9 mouse cellular contexts compared by ENCODE assay signal in the genomic region with DNA sequence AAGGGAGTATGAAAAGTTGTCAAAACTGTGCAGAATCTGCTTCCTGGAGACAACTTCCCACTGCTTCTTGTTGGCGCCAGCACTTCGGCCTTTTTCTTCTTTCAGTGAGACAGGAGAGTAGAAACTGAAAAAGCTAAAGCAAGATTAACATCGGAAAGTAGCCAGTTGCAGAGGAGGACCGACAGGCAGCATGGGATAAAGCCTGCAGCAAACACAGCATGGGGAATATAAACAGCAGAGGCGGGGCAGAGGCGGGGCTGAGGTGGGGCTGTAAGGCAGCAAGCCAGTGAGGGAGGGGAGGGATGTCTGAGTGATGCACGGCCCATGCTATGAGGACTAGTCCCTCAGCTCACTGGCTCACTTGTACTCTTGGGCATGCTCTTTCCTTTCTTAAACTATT.
A peak's percentile ranks its signal among the peaks of the same experiment; 100 is the strongest.
DNase-seq lines count a peak whose midpoint lies in the region; ATAC-seq lines count a peak whose summit lies in the region.
"Had no signal": no experiment of that assay in that cellular context is flagged by ENCODE, and none has a peak within 500 bp of the region (broad histone marks: within the 10 kb centered on the region; RNA-seq: fewer than 3 reads in every experiment).

No protein-coding gene starts in this region.

- H3K9me3 ChIP-seq in heart, embryonic 13.5 days, result no peaks in the 10 kb centered on the region

- no peak for DNase-seq in heart, postnatal 36 days
- DNase-seq in ovary, postnatal 36 days (ENCODE audit: low spot score), result peak; percentile 31
- no peak for DNase-seq in ovary, postnatal 14 days (ENCODE audit: low spot score)
- peak; percentile 13 to 39 for DNase-seq in kidney, postnatal 36 days
- peak; percentile 16 to 45 for DNase-seq in right cerebral cortex, postnatal 36 days (ENCODE audit: low spot score in 2 of 2)
- no peak for DNase-seq in cerebellum, adult 9-11 months
- no peak for DNase-seq in cerebellum, adult 11-12 months

- H3K27me3 ChIP-seq in heart, embryonic 13.5 days (replicated peaks), result no peaks in the 10 kb centered on the region

- H3K4me2 ChIP-seq in heart, embryonic 13.5 days, result peak overlapping the region; percentile 27

- H3K36me3 ChIP-seq in heart, embryonic 13.5 days, result no peaks in the 10 kb centered on the region

- H3K4me3 ChIP-seq in heart, embryonic 13.5 days, result no peak overlapping the region

- intact Hi-C loops in heart, postnatal 36 days (cut with DNase I), result no loop called here

- no peak for ATAC-seq in heart, embryonic 13.5 days (ENCODE audit: extremely low read depth, insufficient number of reproducible peaks, low FRiP score, low TSS enrichment)

- 18% methylated on average over 7 of the region's 7 CpGs for WGBS in heart, embryonic 13.5 days

- H3K9ac ChIP-seq in heart, embryonic 13.5 days, result no peak overlapping the region
- H3K9ac ChIP-seq: liver, embryonic 14.5 days had no signal

- H3K4me1 ChIP-seq in heart, embryonic 13.5 days, result peaks cover 3% of the 10 kb centered on the region

- H3K27ac ChIP-seq in heart, embryonic 13.5 days (replicated peaks), result no peak overlapping the region
- H3K27ac ChIP-seq: liver, embryonic 14.5 days had no signal

Comparison
In these comparisons a context has a peak if more than half of its experiments do, and no peak if none do; other contexts are left out.
1. DNase-seq: peak in ovary, postnatal 36 days (single experiment), kidney, postnatal 36 days (2 of 2) and right cerebral cortex, postnatal 36 days (2 of 2); none in heart, postnatal 36 days (0 of 2), ovary, postnatal 14 days (single experiment), cerebellum, adult 9-11 months (single experiment) and cerebellum, adult 11-12 months (single experiment).